Mouse (Mus musculus) forebrain, embryonic 12.5 days (tissue): ENCODE measurements around the gene Chd1l. TPM values are rescaled to one million over a fixed set of nuclear protein-coding genes. Genes with fewer than 3 reads are reported as not detected.

ENCODE experiments used
- polyA plus RNA-seq: library from polyadenylated mRNA; unstranded; fragments of >200 nt; fragmentation: Nextera tagmentation; extraction: Ambion mirVana; gene quantifications from 2 replicates; pipeline ENCODE4 v1.2.1, GENCODE M21; 2016

The Chd1l gene
- polyA plus RNA-seq, 1 experiment from 2014 or later = 19.3 TPM

Other genes starting within 250 kb of the Chd1l start
- not detected in 2 replicates for gene Olfr1402, start 188.2 kb downstream of the Chd1l start, polyA plus RNA-seq
- gene Fmo5, start 18.6 kb upstream of the Chd1l start, polyA plus RNA-seq = 0.42 and 0.65 TPM in 2 replicates
- gene Prkab2, start 48.0 kb upstream of the Chd1l start, polyA plus RNA-seq = 8.9 and 9.0 TPM in 2 replicates
- gene Gm17651, start 64.5 kb upstream of the Chd1l start, polyA plus RNA-seq = not detected in 2 replicates